Mouse (Mus musculus): ENCODE results near the gene Josd2. TPM values are rescaled to one million over a fixed set of nuclear protein-coding genes. Genes with fewer than 3 reads are reported as not detected.

Josd2 gene
- polyA plus RNA-seq, 1 experiment from 2014 or later = 174 TPM

DNA sequence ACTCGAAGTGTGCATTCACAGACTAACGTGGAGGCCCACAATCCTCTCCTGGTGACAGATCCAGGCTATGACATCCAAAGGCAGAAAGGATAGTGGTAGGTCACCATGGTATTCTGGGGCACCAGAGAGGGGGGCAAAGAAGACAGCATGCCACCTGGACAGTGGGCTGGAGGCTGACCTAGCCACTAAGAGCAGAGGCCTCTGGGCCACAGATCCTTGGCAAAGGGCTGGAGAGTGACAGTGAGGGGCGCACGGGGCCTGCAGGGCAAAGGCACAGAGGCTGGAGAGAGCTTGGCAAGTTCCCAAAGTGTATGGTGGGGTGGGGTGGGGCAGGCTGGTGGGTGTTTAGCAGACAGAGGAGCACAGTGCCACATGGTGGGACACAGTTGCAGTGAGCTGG is 22.5 kb downstream of the Josd2 start:
- Histone ChIP-seq H3K27me3 (ENCODE audit: control insufficient read depth, insufficient read depth, low read depth, low read length) (no peaks in the 10 kb centered on the region), H3K9me3 (replicated peaks; ENCODE audit: control insufficient read depth, low read length) (no peaks in the 10 kb centered on the region), H3K36me3 (ENCODE audit: control insufficient read depth, insufficient read depth) (peaks cover 23% of the 10 kb centered on the region), H3K27ac (ENCODE audit: low read length) (no peak overlapping the region), H3K9ac (ENCODE audit: low read depth, low read length) (no peak overlapping the region), H3K4me1 (ENCODE audit: control insufficient read depth, low read depth, low read length) (peaks cover 8% of the 10 kb centered on the region), H3K4me3 (ENCODE audit: low read depth, low read length) (no peak overlapping the region), H3K4me2 (ENCODE audit: low read depth, low read length) (no peak overlapping the region)
- ATAC-seq (ENCODE audit: low read depth) = no peak
- 84% methylated on average over 4 of the region's 4 CpGs for WGBS (ENCODE audit: insufficient replicate concordance)

DNA sequence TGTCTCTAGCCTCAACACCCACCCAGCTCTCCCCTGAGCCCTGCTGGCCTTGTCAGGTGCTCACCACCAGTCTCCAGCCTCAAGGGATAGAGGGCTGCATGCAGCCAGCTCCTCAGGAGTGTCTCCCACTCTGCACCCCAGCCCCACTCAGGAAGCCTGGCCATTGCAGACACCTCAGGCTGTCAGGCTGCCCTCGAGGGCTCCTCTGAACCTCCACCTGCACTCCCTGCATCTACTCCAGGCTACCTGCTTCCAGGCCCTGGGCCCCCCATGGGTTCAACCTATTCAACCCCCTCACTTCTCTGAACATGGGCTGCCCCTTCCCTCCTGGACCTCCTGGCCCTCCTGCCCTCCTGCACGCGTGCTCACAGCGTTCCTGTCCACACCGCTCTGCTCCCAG is 23.6 kb downstream of the Josd2 start:
- Histone ChIP-seq H3K27ac (ENCODE audit: low read length) (no peak overlapping the region), H3K9ac (ENCODE audit: low read depth, low read length) (no peak overlapping the region), H3K4me3 (ENCODE audit: low read depth, low read length) (no peak overlapping the region), H3K27me3 (ENCODE audit: control insufficient read depth, insufficient read depth, low read depth, low read length) (no peaks in the 10 kb centered on the region), H3K4me2 (ENCODE audit: low read depth, low read length) (no peak overlapping the region), H3K9me3 (replicated peaks; ENCODE audit: control insufficient read depth, low read length) (no peaks in the 10 kb centered on the region), H3K4me1 (ENCODE audit: control insufficient read depth, low read depth, low read length) (peaks cover 14% of the 10 kb centered on the region), H3K36me3 (ENCODE audit: control insufficient read depth, insufficient read depth) (peaks cover 23% of the 10 kb centered on the region)
- 91% methylated on average over 5 of the region's 5 CpGs for WGBS (ENCODE audit: insufficient replicate concordance)
- ATAC-seq (ENCODE audit: low read depth) = no peak

DNA sequence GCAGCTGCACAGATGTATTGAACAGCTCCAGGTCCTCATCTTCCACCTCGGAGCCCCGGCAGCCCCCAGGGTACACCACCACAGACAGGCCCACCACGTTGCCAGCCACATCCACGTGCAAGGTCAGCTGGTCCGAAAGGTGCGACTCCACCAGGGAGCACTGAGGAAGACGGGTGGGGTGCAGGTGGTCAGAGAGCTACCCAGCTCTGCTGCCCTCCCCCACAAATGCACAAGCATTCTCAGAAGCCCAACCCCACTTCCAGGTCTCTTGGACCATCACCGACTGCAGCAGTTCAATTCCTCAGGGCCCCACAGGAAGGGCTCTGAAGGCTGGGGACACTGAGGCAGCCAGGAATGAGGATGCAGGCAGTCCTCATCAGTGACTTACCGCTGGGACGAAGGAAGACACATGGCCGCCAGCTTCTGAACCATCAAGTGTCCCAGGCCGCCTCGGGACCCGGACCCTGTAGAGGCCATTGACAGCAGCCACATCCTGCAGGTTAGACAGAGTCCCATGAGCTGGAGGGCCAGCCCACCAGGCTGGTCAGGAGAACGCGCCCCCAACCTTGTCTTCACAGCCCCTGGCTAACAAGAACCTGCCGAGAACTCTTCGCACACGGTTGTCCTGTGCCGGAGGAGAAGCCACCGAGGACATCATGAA is 24.5 kb downstream of the Josd2 start:
- Histone ChIP-seq H3K36me3 (ENCODE audit: control insufficient read depth, insufficient read depth) (peaks cover 23% of the 10 kb centered on the region), H3K27me3 (ENCODE audit: control insufficient read depth, insufficient read depth, low read depth, low read length) (no peaks in the 10 kb centered on the region), H3K4me1 (ENCODE audit: control insufficient read depth, low read depth, low read length) (peaks cover 21% of the 10 kb centered on the region), H3K9me3 (replicated peaks; ENCODE audit: control insufficient read depth, low read length) (no peaks in the 10 kb centered on the region), H3K4me3 (ENCODE audit: low read depth, low read length) (no peak overlapping the region), H3K27ac (ENCODE audit: low read length) (no peak overlapping the region), H3K9ac (ENCODE audit: low read depth, low read length) (no peak overlapping the region), H3K4me2 (ENCODE audit: low read depth, low read length) (no peak overlapping the region)
- no peak for ATAC-seq (ENCODE audit: low read depth)
- 86% methylated on average over 21 of the region's 21 CpGs for WGBS (ENCODE audit: insufficient replicate concordance)

DNA sequence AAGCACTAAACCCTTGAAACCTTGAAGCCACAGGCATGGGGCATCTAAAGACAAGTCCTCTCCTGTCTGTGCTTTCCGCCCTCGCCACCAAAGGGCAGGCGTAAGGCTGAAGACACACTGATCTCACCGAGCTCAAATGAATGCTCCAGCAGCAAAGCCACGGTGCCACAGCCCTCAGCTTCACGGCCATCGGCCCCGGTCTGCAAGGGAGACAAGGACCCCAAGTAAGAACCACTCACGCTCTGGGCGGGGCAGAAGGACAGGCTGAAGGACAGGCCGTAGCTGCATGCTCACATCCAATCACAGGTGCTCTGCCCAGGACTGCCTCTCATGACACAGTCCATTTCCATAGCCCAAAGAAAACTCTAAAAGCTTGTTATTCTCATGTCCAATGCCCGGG is 26.9 kb downstream of the Josd2 start:
- H3K9me3 ChIP-seq (replicated peaks; ENCODE audit: control insufficient read depth, low read length) = no peaks in the 10 kb centered on the region
- no peak overlapping the region for H3K9ac ChIP-seq (ENCODE audit: low read depth, low read length)
- H3K4me2 ChIP-seq (ENCODE audit: low read depth, low read length) = peak overlapping the region; percentile 82; the same call in 1 of the 2 replicates
- no peak overlapping the region for H3K27ac ChIP-seq (ENCODE audit: low read length)
- H3K27me3 ChIP-seq (ENCODE audit: control insufficient read depth, insufficient read depth, low read depth, low read length) = no peaks in the 10 kb centered on the region
- peaks cover 23% of the 10 kb centered on the region for H3K36me3 ChIP-seq (ENCODE audit: control insufficient read depth, insufficient read depth)
- ATAC-seq (ENCODE audit: low read depth) = no peak
- peaks cover 27% of the 10 kb centered on the region for H3K4me1 ChIP-seq (ENCODE audit: control insufficient read depth, low read depth, low read length)
- 84% methylated on average over 12 of the region's 12 CpGs for WGBS (ENCODE audit: insufficient replicate concordance)
- no peak overlapping the region; the same call in 1 of the 2 replicates for H3K4me3 ChIP-seq (ENCODE audit: low read depth, low read length)

DNA sequence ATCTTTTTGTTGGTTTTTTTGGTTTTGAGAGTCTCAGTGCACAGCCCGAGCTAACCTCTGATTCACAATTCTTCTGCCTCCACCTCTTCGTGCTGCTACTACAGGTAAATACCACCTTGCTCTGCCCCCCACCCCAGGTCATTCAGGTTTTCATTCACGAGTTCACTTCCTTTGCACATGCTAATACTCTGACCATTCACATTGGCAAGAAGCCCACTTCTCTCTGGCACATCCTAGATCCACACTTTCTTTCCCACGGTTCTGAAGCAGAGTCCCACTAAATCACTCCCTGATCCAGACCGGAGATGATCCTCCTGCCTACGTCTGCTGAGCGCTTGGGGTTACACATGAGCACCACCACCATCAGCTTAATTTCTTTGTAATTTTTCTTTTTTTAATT is 27.3 kb downstream of the Josd2 start:
- ATAC-seq (ENCODE audit: low read depth) = no peak
- H3K27ac ChIP-seq (ENCODE audit: low read length) = no peak overlapping the region
- H3K4me3 ChIP-seq (ENCODE audit: low read depth, low read length) = peak overlapping the region; percentile 80
- H3K4me2 ChIP-seq (ENCODE audit: low read depth, low read length) = peak overlapping the region; percentile 82
- peaks cover 20% of the 10 kb centered on the region for H3K36me3 ChIP-seq (ENCODE audit: control insufficient read depth, insufficient read depth)
- peaks cover 27% of the 10 kb centered on the region for H3K4me1 ChIP-seq (ENCODE audit: control insufficient read depth, low read depth, low read length)
- peak overlapping the region; percentile 94 for H3K9ac ChIP-seq (ENCODE audit: low read depth, low read length)
- no peaks in the 10 kb centered on the region for H3K27me3 ChIP-seq (ENCODE audit: control insufficient read depth, insufficient read depth, low read depth, low read length)
- H3K9me3 ChIP-seq (replicated peaks; ENCODE audit: control insufficient read depth, low read length) = no peaks in the 10 kb centered on the region
- WGBS (ENCODE audit: insufficient replicate concordance) = 77% methylated on average over 7 of the region's 7 CpGs

DNA sequence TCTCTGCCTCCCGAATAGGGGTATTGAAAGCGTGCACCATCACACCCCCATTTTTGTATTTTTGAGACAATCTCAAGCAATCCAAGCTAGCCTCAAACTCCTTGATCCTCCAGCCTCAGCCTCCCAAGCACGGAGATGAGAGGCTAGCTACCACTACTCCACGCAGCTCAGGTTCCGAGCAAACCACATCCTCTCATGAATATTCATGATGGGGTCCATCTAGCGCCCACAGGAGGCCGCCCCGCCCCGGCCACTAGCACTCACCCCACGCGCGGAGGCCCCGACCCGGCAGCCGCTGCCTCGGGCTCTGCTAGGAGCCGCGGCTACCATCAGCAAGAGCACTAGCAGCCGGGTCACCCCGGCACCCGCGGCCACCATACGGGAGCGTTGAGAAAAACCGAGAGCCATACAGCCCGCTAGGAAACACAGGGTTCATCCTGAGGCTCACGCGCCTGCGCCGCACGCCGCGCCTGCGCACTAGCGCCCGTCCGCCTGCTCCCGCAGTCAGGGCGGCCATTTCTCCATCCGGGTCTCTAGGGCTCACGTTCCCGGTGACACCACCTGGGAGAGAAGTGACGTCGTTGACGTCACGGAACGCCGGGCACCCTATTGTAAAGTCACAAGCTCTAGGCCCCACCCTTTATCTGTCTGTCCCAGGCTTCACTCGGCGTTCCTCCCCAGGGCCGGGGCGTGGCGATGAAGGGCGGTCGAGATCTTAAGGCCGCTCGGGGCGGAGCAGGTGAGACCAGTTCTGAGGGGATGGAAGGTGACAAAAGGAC is 28.4 kb downstream of the Josd2 start, which contains the start of the genes Emc10 and Fam71e1:
Gene Emc10, minus strand, starts transcription at position 538 of the 779 bp plus-strand sequence.
Gene Fam71e1, plus strand, starts transcription at position 590 of the 779 bp plus-strand sequence.
- Histone ChIP-seq H3K9ac (ENCODE audit: low read depth, low read length) (peak within 1 kb of the TSS; percentile 94), H3K27me3 (ENCODE audit: control insufficient read depth, insufficient read depth, low read depth, low read length) (peaks cover 2% of the 10 kb centered on the region), H3K9me3 (replicated peaks; ENCODE audit: control insufficient read depth, low read length) (no peaks in the 10 kb centered on the region), H3K4me1 (ENCODE audit: control insufficient read depth, low read depth, low read length) (peaks cover 27% of the 10 kb centered on the region), H3K4me3 (ENCODE audit: low read depth, low read length) (peak within 1 kb of the TSS; percentile 80), H3K4me2 (ENCODE audit: low read depth, low read length) (peak within 1 kb of the TSS; percentile 82), H3K36me3 (ENCODE audit: control insufficient read depth, insufficient read depth) (peaks cover 11% of the 10 kb centered on the region), H3K27ac (ENCODE audit: low read length) (peak within 1 kb of the TSS; percentile 96)
- under 1% methylated on average over 58 of the region's 58 CpGs for WGBS (ENCODE audit: insufficient replicate concordance)
- ATAC-seq (ENCODE audit: low read depth) = peak; percentile 94

DNA sequence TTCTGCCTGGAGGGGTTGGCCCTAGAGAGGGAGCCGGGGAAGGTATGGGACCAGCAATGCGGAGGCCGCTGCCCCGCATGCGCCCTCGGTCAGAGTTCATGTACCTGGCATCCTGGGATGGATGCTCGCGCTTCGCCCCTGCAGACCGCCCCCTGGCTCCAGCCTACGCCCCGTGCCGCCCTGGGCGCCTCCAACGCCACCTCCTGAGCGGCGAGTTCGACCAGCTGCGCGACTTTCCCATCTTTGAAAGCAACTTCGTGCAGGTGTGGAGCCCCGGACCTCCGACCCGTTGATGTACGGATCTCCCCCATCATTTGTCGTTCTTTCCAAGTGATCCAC is 29.0 kb downstream of the Josd2 start:
- 1% methylated on average over 26 of the region's 26 CpGs for WGBS (ENCODE audit: insufficient replicate concordance)
- Histone ChIP-seq H3K27me3 (ENCODE audit: control insufficient read depth, insufficient read depth, low read depth, low read length) (peaks cover 2% of the 10 kb centered on the region), H3K4me1 (ENCODE audit: control insufficient read depth, low read depth, low read length) (peaks cover 27% of the 10 kb centered on the region), H3K36me3 (ENCODE audit: control insufficient read depth, insufficient read depth) (peaks cover 9% of the 10 kb centered on the region), H3K9ac (ENCODE audit: low read depth, low read length) (peak overlapping the region; percentile 65), H3K27ac (ENCODE audit: low read length) (peak overlapping the region; percentile 96), H3K4me3 (ENCODE audit: low read depth, low read length) (peak overlapping the region; percentile 80), H3K9me3 (replicated peaks; ENCODE audit: control insufficient read depth, low read length) (no peaks in the 10 kb centered on the region), H3K4me2 (ENCODE audit: low read depth, low read length) (peak overlapping the region; percentile 82)
- ATAC-seq (ENCODE audit: low read depth) = peak; percentile 47

DNA sequence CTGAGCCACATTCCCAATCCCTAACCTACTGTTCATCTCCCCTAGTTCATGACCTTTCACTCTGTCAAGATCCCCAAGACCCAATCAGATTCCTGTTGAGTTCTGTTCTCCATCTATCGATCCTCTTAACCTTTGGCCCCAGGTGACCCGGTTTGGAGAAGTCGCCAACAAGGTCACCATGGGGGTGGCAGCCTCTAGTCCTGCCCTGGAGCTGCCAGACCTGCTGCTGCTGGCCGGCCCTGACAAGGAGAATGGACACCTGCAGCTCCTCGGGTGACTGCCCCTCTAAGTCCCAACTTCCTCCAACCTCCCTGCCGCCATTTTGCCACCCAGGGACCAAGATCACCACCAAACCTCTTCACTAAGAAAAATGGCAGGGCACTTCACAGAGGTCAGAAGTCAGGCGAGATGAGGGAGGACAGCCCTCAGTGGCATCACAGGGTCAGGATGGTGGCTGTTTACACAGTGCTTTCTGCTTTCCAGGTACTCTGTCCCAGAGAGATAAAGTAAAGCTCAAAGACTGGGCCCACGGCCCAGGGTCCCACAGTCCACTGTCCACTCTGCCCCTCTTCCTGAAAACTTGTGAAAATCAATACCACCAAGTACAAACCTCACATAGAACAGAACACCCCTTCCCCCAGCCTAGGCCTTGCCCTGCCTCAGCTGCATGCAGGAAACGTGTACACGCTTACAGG is 29.7 kb downstream of the Josd2 start:
- Histone ChIP-seq H3K4me1 (ENCODE audit: control insufficient read depth, low read depth, low read length) (peaks cover 27% of the 10 kb centered on the region), H3K9ac (ENCODE audit: low read depth, low read length) (peak overlapping the region; percentile 65), H3K36me3 (ENCODE audit: control insufficient read depth, insufficient read depth) (peaks cover 3% of the 10 kb centered on the region), H3K27me3 (ENCODE audit: control insufficient read depth, insufficient read depth, low read depth, low read length) (peaks cover 2% of the 10 kb centered on the region), H3K4me2 (ENCODE audit: low read depth, low read length) (peak overlapping the region; percentile 82), H3K27ac (ENCODE audit: low read length) (peak overlapping the region; percentile 96), H3K9me3 (replicated peaks; ENCODE audit: control insufficient read depth, low read length) (no peaks in the 10 kb centered on the region), H3K4me3 (ENCODE audit: low read depth, low read length) (peak overlapping the region; percentile 80)
- peak; percentile 10; the same call in 1 of the 2 replicates for ATAC-seq (ENCODE audit: low read depth)
- WGBS (ENCODE audit: insufficient replicate concordance) = 75% methylated on average over 10 of the region's 10 CpGs

Measured in liver, embryonic 16.5 days (tissue).